Mouse (Mus musculus): ENCODE measurements around the gene Zbtb37.
"Not testable (repeated sequence)": the region's sequence is repeated elsewhere in the genome, so short reads cannot be mapped to it uniquely, and the experiment has no call there.

The Zbtb37 gene

GRCm38 (mm10) chr1:161031881-161032280, 2.8 kb downstream of the Zbtb37 start:
- DNase-seq: no peak

DNA sequence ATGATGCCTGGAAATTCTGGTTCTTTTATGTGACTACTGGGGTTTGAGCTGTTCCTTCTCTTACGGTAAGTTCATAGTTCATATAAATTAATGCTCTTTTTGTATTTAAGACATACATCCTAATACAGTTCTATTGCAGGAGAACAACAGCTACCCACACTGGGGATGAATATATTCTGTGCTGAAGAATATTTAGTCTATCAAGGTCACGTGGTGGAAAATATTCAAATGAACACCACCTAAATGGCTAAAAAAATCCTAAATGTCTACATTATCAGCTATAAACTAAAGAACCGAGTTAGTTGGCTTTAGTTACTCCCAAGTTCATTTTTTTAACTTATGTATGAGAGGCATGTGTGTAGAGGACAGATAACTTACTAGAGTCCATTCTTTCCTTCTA, 4.6 kb downstream of the Zbtb37 start:
- DNase-seq: no peak

GRCm38 (mm10) chr1:161028427-161028826, 6.2 kb downstream of the Zbtb37 start:
- DNase-seq: not testable (repeated sequence)

- DNase-seq: no peak
Measured at GRCm38 (mm10) chr1:161027196-161027595, 7.5 kb downstream of the Zbtb37 start.

DNA sequence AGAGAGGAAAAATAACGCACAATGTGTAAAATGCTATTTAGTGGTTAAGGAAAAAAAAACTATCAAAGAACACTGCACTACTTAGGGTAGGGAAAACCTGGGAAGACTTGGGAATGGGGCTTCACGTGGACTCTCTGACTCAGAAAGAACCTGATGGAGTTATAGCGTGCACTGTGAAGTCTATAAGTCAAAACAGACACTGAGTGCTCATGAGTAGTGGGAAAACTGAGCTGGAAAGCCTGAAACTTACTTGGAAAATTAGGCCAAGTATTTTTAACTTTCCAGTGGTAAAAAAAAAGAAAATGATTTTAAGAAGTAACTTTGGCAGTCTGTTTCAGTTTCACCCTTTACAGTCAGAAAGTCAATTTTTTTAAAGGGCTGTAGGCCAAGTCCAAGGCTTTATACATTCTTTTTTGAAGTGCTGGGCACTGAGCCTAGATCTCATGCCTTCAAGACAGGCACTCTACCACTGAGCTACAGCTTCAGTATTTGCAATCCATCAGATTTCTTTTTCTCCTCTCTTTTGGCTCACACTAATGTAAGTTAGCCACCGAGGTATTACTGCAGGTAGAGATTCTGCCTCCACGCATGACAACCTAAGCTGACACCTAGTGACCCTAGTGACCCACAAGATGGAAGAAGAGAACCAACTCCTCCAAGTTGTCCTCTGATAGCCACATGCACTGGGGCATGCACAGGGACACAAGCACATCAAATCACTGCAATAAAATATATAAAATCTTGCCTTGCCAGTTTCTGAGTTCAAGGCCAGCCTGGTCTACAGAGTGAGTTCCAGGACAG, 9.0 kb downstream of the Zbtb37 start:
- no peak for DNase-seq

DNA sequence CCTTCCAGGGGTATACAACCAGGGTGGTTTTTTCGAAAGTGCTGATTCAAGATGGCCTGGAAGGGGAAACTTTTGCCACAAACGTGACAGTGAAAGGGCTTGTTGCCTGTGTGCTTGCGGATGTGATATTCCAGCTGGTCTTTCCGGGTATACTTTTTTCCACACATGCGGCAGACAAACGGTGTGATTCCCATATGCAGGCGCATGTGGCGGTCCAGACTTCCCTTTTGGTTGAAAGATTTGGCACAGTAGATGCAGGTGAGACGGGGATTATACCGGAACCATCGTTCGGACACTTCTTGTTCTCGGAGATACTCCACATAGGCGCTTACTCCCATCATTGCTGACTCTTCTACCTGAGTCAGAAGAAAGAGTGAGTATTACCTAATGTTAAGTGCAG, 14.6 kb downstream of the Zbtb37 start:
- DNase-seq: no peak

- no peak for DNase-seq
Measured at GRCm38 (mm10) chr1:161016378-161016777, 18.3 kb downstream of the Zbtb37 start.

DNA sequence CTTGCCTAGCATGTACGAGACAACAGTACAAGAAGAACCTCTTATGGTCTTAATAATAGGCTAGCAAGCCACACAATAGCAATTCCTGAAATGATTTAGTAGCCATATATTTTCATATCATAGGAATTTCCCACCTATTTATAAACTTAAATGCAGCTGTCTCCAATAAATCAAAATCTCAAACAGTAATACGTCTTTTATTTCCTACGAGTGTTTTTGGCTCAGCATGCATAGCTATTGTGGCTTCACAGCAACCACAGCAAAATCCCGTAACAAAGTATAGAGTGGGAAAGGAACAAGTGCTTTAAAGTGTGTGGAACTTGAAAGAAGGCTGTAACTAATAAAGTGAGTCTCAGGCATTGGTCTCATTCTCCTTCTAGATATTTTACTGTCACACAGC, 24.2 kb downstream of the Zbtb37 start:
- no peak for DNase-seq

- no peak for DNase-seq
Measured at GRCm38 (mm10) chr1:161008038-161008437, 26.6 kb downstream of the Zbtb37 start.

- no peak for DNase-seq
Measured at GRCm38 (mm10) chr1:161006471-161006870, 28.2 kb downstream of the Zbtb37 start.

GRCm38 (mm10) chr1:161005526-161005925, 29.1 kb downstream of the Zbtb37 start:
- DNase-seq: no peak

DNA sequence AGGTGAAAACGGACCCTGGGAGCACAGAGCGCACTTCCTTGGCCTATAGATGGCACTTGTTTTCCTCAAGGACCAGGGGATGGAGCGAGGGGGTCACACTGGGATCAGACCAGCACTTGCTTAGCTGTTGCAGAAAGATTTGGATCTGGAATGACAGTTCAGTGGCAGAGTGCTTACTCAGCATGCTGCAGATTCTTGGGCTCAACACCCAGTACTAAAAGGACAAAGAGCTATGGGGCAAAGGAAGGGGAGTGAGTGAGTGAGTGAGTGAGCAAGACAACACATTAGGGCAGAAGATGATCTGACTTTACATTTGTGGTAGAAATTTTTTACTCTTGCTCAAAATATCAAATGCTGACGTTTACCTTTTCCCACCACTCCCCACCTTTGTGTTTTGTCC, 29.7 kb downstream of the Zbtb37 start:
- DNase-seq: no peak

- DNase-seq: no peak
Measured at GRCm38 (mm10) chr1:160993851-160994250, 40.8 kb downstream of the Zbtb37 start.

GRCm38 (mm10) chr1:160989395-160989794, 45.3 kb downstream of the Zbtb37 start:
- no peak for DNase-seq

- no peak for DNase-seq
Measured at GRCm38 (mm10) chr1:160986881-160987635, 47.6 kb downstream of the Zbtb37 start.

GRCm38 (mm10) chr1:160985477-160985876, 49.2 kb downstream of the Zbtb37 start:
- DNase-seq: no peak

DNA sequence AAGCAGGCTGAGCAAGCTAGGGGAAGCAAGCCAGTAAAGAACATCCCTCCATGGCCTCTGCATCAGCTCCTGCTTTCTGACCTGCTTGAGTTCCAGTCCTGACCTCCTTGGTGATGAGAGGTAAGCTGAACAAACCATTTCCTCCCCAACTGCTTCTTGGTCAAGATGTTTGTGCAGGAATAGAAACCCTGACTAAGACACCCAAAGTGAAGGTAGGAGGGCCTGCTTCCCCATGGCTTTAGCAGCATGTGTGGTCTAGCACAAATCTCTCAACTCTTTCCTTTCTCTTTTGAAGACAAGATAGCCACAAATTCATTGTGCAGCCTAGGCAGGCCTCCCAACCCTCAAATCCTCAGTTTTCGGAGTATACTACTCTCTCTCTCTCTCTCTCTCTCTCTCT, 49.9 kb downstream of the Zbtb37 start:
- DNase-seq: not testable (repeated sequence)

DNA sequence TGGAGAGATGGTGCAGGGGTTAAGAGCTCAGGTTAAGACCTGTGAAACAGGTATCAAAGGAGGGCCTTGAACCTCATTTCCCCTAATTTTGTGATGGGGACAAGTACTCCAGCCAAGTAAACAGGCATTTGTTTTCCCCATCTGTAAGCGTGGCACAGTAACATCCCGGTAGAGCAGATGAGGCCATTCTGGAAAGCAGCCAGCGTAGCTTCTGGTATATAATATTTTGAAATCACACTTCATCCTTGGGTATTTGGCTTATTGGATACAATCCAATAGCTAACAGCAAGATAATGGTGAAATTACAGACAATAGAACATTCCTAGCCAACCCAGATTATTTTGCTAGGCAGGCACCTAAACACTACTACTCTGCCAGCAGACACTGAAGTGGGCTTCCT, 51.8 kb downstream of the Zbtb37 start:
- DNase-seq: no peak

- DNase-seq: no peak
Measured at GRCm38 (mm10) chr1:160981337-160981736, 53.3 kb downstream of the Zbtb37 start.

DNA sequence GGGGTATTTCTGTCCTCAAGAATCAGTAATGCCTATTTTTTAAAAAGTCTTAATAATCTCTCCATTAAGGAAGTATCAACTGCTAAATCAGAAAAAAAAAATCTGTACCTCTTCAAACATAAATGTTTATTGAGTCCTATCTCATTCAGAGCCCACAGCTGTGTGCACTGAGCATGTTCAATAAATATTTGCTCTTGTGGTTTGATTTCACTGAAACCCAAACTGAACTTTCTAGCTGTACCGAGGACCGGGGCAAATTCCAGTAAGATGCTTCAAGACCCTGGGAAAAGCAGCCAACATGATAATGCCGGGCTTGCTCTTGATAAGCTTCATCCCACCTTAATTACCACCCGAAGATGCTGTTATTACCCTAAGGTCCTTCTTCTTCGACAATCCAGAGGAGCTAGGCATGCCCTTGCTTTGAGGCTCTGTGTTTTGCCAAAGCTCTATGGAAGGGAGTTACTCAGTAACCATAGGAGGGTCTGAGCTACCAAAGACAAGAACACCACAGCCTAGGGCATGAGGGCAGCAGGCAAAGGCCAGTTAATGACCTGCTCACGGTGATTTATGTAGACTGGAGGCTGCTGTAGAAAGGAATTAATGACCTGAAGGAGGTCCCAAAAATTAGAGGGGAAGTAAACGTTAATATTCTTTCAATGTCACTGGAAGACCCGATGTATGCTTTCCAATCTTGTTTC, 54.0 kb downstream of the Zbtb37 start:
- no peak for DNase-seq

DNA sequence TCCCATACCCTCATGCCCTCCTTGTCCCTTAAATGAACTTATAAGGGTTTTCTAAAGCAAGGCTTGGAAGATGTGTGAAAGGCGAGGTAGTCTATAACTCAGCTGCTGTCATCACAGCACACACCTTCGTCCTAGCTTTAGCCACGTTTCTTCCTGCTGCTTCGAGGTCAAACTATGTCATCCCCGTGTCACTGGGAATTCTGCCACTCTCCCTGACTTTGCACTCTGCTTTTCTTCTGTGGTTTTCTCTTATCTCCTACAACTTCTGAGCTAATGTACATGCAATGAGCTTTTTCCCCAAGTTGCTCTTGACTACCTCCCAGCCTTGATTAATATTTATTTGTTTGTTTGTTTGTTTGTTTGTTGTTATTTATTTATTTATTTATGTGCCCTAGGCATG, 54.6 kb downstream of the Zbtb37 start:
- DNase-seq: no peak

DNA sequence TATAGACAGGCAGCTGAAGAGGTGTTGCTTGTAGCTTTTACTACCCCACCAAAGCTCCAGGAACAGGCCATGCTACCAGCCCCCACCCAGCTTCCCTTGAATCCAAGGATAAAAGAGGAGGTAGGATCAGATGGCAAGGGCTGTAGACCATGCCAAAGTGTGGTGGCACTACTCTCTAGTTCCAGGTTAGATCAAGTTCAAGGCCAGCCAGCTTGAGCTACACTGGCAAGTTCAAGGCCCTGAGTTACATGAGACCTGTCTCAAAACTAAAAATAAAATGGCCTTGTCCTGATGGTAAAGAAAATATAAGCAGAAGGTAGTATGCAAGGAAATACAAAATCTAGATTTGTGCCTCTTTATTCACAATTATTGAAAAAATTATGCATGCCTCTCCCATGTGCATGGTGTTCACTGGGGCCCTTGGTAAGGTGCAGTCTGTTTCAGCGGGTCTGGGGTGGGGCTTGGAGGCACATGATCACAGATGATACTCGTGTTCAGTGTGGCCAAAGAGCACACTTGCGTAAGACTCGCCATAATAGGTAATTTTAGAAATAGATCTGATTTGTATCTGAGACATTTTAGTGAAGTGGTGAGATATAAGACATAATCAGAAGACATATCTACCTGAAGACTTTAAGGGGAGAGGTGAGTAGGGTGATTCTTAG, 56.4 kb downstream of the Zbtb37 start, which contains the start of gene Serpinc1:
Gene Serpinc1 (plus strand): TSS at position 515 of the 665 bp plus-strand sequence.
- DNase-seq: no peak

GRCm38 (mm10) chr1:160968643-160969042, 66.0 kb downstream of the Zbtb37 start:
- no peak for DNase-seq
